Mouse (Mus musculus) T-helper 2 cell (primary cell): Measurements from ENCODE around the gene Foxc1.

ENCODE experiments used
- in situ Hi-C: fragments of 300-600 bp; cut with MboI, MseI; formaldehyde crosslinking; loops from one replicate; pipeline ENCODE4 v1.15.1; 2025; ENCODE audit warnings: high pct_unique_total_duplicates

Gene Foxc1

GRCm38 (mm10) chr13:31804571-31804970 lies 1.9 kb upstream of the Foxc1 start:
- in situ Hi-C loops, result loop anchor here (5.0 kb wide), 2 partner anchors 153 to 413 kb away; no protein-coding TSS in a partner anchor

DNA sequence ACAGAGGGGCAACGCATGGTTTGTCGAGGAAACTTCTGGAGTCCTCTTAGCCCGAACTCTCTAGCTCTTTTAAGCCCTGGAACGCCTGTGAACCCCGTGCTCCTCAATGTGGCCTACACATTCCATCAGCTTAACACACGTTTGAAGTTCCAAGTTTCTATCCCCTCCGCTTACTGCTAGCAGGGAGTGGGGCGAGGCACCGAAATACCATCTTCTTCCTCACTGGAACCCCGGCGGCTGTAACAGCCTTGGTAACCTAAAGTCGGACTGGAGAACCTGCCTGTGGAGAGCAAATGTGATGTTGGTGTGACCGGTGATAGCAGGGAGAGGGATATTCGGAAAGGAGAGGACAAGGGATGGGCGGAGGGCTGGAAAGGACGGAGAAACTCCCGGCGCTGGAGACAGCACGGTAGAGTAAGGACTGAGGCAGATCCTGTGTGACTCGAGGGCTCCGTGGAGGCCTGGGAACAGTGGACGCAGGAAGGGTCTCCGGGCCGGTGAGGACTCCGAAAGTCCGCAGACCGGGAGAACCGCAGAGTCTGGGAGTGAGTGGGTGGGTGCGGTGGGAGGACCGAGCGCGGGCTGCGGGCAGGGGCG lies 504 bp upstream of the Foxc1 start:
- in situ Hi-C loops, result no loop called here

DNA sequence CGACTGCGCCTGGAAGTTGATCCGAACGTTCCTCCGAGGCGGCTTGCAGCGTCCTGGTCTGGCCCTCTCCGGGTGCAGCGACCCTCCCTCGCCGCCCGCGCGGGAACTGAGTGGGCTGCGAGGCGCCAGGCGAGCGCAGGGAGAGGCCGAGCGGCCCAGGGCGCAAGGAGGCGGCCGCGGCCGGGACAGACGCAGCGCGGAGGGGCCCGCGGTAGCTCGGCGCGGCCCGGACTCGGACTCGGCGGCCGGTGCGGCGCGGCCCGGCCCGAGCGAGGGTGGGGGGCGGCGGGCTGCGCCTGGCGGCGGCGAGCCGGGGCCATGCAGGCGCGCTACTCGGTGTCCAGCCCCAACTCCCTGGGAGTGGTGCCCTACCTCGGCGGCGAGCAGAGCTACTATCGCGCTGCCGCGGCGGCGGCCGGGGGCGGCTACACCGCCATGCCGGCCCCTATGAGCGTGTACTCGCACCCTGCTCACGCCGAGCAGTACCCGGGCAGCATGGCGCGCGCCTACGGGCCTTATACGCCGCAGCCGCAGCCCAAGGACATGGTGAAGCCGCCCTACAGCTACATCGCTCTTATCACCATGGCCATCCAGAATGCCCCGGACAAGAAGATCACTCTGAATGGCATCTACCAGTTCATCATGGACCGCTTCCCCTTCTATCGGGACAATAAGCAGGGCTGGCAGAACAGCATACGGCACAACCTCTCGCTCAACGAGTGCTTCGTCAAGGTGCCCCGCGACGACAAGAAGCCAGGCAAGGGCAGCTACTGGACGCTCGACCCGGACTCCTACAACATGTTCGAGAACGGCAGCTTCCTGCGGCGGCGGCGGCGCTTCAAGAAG lies 680 bp downstream of the Foxc1 start:
- in situ Hi-C loops, result no loop called here

- in situ Hi-C loops, result no loop called here
These were observed 1.3 kb downstream of the Foxc1 start for GRCm38 (mm10) chr13:31807736-31808115.

DNA sequence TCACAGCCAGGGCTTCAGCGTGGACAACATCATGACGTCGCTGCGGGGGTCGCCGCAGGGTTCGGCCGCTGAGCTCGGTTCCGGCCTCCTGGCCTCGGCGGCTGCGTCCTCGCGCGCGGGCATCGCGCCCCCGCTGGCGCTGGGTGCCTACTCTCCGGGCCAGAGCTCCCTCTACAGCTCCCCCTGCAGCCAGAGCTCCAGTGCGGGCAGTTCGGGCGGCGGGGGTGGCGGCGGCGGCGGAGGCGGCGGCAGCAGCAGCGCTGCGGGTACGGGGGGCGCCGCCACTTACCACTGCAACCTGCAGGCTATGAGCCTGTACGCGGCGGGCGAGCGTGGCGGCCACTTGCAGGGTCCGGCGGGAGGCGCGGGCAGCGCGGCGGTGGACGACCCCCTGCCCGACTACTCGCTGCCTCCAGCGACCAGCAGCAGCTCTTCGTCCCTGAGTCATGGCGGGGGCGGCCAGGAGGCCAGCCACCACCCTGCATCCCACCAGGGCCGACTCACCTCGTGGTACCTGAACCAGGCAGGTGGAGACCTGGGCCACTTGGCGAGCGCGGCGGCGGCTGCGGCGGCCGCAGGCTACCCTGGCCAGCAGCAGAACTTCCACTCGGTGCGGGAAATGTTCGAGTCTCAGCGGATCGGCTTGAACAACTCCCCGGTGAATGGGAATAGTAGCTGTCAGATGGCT lies 1.8 kb downstream of the Foxc1 start:
- in situ Hi-C loops, result no loop called here

DNA sequence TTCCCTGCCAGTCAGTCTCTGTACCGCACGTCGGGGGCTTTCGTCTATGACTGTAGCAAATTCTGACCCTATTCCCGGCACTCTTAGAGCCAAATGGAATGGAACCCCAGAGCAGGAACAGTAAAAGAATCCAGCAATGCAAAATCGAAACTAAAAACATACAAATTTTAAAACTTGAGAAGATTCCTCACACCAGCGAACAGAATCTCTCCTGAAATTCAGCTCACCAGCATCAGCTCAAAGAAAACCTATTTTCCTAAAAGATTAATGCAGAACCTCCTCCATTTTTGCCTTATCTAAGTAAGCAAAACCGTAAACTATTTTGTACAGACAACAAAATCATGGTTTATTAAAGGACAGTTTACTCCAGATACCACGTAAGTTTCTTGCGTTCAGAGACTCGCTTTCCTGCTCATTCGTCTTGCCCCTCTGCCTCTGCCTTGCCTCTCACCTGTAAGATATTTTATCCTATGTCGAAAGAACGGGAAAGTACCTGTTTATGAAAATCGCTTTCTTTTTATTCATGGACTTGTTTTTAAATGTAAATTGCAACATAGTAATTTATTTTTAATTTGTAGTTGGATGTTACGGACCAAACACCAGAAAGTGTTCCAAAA lies 2.5 kb downstream of the Foxc1 start:
- in situ Hi-C loops, result no loop called here

DNA sequence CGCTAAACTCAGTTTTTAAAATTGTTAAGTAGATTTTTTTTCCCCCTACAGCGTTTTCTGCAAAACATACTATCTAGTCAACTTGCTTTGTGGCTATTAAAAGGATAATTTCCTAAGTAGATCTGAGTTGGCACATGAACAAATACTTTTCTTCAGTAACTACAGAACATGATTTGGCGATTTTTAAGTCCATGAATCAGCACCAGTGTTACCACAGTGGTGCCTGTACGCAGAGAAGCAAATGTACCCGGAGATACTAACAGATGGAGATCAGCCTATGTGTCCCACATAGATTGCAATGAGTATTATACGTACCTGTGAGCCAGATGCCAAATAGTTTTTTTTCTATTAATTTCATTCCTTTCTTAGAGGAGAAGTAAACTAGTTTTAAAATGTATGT lies 3.3 kb downstream of the Foxc1 start:
- in situ Hi-C loops, result no loop called here

- in situ Hi-C loops, result no loop called here
These were observed 3.9 kb downstream of the Foxc1 start for GRCm38 (mm10) chr13:31810375-31810692.

GRCm38 (mm10) chr13:31810693-31811541 lies 4.5 kb downstream of the Foxc1 start:
- in situ Hi-C loops, result no loop called here

- in situ Hi-C loops, result no loop called here
These were observed 5.1 kb downstream of the Foxc1 start for GRCm38 (mm10) chr13:31811542-31812021.

DNA sequence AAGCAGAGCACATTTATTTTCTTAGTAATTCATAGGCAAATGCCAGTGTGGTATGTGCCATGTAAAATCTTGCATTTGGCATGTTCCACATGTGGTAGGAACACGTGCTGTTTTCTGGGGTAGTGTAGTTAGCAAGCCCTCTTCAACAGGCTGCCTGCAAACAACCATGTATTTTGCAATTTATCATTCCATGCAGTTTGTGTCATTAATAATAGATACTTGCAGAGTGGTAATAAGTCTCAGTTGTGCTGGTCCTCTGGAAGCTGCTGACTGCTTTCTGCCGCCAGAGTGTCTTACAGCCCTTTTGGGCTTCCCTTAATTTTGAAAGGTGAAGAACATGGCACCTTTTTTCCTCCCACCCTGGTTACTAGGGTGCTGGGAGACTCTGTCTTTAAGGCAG lies 6.3 kb downstream of the Foxc1 start:
- in situ Hi-C loops, result no loop called here

DNA sequence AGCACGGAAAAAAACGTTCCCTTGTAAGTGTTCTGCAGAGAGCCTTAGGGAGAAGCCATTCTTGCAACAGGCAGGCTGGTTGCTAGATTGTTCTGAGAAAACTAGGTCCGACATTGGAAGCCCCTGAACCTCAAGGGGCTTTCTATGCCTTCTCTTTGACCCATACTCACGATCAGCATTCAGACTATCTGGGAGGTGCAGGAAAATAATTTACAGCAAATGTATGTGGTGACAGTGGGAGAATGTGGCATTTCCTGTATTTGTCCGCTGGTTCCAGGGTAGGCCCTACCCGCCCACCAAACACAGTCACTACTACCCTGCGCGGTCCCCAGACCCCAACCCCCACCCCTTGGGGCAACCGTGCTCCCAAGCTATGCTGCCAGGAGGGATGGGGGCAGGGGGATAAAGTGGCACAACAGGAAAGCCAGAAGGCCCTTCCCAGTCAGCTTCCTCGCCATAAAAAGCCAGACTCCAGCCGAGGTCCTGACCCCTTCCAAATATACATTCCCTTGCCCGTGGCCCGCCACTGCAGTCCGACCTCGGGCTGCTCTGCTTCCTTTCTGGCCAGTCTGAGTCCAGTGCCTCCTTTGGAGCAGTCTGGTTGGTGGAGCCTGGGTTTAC lies 9.1 kb downstream of the Foxc1 start:
- in situ Hi-C loops, result no loop called here

GRCm38 (mm10) chr13:31818337-31818736 lies 11.9 kb downstream of the Foxc1 start:
- in situ Hi-C loops, result no loop called here

DNA sequence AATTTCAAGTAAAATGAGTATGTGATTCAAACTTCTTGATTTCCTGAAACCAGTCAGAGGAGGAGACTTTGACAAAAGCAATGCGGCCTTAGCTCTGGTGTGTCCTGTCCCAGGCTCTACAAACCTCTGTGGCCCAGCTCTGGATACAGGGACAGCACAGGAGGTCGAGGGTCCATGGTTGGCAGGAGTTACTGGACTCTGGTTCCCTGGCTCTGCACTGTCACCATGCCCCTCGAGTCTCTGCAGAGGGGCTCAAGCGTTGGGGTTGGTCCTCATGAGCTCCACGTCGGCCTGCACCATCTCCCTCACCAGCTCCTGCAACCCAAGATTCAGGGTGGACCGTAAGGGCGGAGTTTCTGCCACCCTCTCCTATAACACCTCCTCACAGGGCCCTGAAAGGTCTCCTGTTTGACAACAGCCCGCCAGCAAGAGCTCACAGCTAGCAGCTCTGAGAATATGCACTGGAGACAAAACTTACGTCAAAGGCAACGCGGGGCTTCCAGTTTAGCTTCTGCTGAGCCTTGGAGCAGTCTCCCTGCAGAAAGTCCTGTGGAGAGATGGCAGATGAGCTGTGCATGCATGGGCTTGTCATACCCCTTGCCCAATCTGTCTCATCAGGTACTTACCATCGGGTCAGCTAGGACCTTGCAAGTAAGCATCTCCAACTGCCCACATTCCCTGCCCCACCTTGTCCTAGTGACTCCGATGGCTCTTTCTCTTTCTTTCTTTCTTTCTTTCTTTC lies 13.4 kb downstream of the Foxc1 start:
- in situ Hi-C loops, result loop anchor here (10.0 kb wide), 1 partner anchor 1145 kb away; the partner anchor contains the start of gene Serpinb6b

- in situ Hi-C loops, result loop anchor here (10.0 kb wide), 1 partner anchor 1144 kb away; the partner anchor contains the start of gene Serpinb6b
These were observed 14.2 kb downstream of the Foxc1 start for GRCm38 (mm10) chr13:31820587-31821017.

DNA sequence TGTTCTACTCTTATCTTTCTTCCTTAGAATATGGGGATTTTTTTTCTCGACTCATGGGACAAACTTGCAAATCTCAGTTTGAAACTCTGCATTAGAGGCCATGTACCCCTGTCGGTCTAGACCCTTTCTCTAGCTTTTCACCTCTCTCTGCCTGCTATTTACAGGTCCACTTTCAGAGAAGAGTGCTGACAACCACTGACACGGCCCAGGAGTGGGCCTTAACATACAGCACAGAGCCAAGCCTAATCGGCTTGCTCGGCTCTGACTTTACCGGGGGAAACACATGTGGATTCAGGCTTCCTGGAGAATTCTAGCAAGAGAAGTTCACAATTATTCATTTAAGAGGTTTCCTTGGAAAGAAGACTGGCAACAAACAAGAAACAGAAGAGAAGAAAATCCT lies 14.6 kb downstream of the Foxc1 start:
- in situ Hi-C loops, result loop anchor here (10.0 kb wide), 1 partner anchor 1144 kb away; the partner anchor contains the start of gene Serpinb6b

DNA sequence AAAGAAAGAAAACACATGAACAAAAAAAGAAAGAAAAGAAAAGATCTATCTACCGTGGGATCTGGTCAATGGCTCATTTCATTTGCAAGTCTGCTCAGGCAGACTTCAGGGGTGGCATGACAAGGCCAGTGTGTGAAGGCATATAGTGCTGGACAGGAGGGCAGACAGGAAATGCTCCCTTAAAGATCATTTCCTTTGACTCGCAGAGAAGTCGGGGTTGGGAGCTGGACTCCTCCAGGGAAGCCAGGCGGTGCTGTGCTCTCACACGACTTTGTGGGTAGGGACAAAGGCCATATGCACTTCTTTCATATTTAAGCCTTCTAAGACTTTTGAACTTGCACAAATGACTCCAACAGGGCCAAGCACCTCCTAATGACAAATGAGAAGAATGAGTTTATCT lies 16.9 kb downstream of the Foxc1 start:
- in situ Hi-C loops, result loop anchor here (10.0 kb wide), 1 partner anchor 1141 kb away; the partner anchor contains the start of gene Serpinb6b

DNA sequence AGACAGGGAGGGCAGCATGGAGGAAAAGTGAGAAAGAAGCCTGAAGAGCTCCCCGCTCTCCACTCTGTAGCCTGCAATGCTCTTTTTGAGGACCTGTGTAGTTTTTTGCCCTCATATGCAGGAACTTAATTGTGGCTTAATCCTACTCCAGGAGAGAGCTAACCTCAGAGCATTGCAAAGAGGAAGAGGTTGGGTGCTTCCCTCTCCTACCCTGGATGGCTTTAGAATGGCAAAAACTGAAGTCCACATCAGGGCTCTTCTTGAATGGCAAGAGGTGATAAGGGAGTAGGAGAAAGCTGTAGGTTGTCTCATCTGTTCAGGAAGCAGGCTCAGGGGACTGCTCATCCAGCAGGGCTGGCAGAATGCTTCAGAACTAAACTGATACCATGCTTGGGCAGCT lies 18.7 kb downstream of the Foxc1 start:
- in situ Hi-C loops, result loop anchor here (10.0 kb wide), 1 partner anchor 1140 kb away; the partner anchor contains the start of gene Serpinb6b

- in situ Hi-C loops, result loop anchor here (10.0 kb wide), 1 partner anchor 1138 kb away; the partner anchor contains the start of gene Serpinb6b
These were observed 20.7 kb downstream of the Foxc1 start for GRCm38 (mm10) chr13:31827160-31827559.
